Mouse (Mus musculus) heart, adult 18-20 months (tissue): ENCODE data around the gene Gabrr2. TPM values are rescaled to one million over a fixed set of nuclear protein-coding genes. Genes with fewer than 3 reads are reported as not detected.

ENCODE experiments used
- total RNA-seq, 2 experiments: library from RNA; stranded (reverse); gene quantifications; 2 replicates each; pipeline ENCODE4 v1.2.3; 2021

Gabrr2 gene
- total RNA-seq, 2 experiments from 2014 or later: 1.5 to 1.6 TPM

Other genes starting within 250 kb of the Gabrr2 start
- gene Ankrd6, start 112.2 kb upstream of the Gabrr2 start, total RNA-seq: 1 to 10 TPM; 4.8 to 5.9 TPM
- 100 to 1,000 TPM in 1 of 2 experiments, 10 to 100 TPM in 1; 95.4 to 110 TPM for gene Rragd, start 80.0 kb upstream of the Gabrr2 start, total RNA-seq
- gene Ube2j1, start 31.6 kb upstream of the Gabrr2 start, total RNA-seq: 10 to 100 TPM; 38.7 to 43.1 TPM
- under 1 TPM; 0.59 to 0.62 TPM for gene Gabrr1, start 69.5 kb downstream of the Gabrr2 start, total RNA-seq
- 10 to 100 TPM; 69.3 to 77.0 TPM for gene Pm20d2, start 126.7 kb downstream of the Gabrr2 start, total RNA-seq
- gene Srsf12, start 146.0 kb downstream of the Gabrr2 start, total RNA-seq: not detected
- gene Pnrc1, start 227.2 kb downstream of the Gabrr2 start, total RNA-seq: 100 to 1,000 TPM; 160 to 193 TPM
- gene Rngtt, start 247.3 kb downstream of the Gabrr2 start, total RNA-seq: 10 to 100 TPM; 10.0 to 11.1 TPM